Mouse (Mus musculus): ENCODE measurements around the gene Itpk1.

- TF ChIP-seq CTCF (IDR thresholded peaks at IDR 0.05) (no peak), EP300 (IDR thresholded peaks at IDR 0.05) (no peak)
These were observed 184.6 kb downstream of the Itpk1 start for GRCm38 (mm10) chr12:102519929-102520720.
